Mouse (Mus musculus) adrenal gland, postnatal 36 days (tissue): ENCODE data around the gene Mlh3. TPM values are rescaled to one million over a fixed set of nuclear protein-coding genes. Genes with fewer than 3 reads are reported as not detected.

Experiments used
- DNase-seq, 2 experiments: peaks; one replicate each; pipeline ENCODE4 v3.0.0; 2021; ENCODE audit warnings: mixed read lengths in 1 of 2
- total RNA-seq, 2 experiments: library from RNA; stranded (reverse); gene quantifications; 2 replicates each; pipeline ENCODE4 v1.2.3; 2021

The Mlh3 gene
- total RNA-seq, 2 experiments from 2014 or later = 11.0 to 12.9 TPM

GRCm38 (mm10) chr12:85227227-85227626, 43.2 kb downstream of the Mlh3 start:
- DNase-seq = no peak

GRCm38 (mm10) chr12:85219905-85220290, 50.5 kb downstream of the Mlh3 start:
- peak; percentile 26 to 36 for DNase-seq

- peak; percentile 99 for DNase-seq
Measured at GRCm38 (mm10) chr12:85219236-85219904, 51.0 kb downstream of the Mlh3 start, which contains the start of gene Eif2b2. Gene Eif2b2 (plus strand): TSS chr12:85219481.

- DNase-seq = no peak
Measured at GRCm38 (mm10) chr12:85217733-85218310, 52.6 kb downstream of the Mlh3 start.

- DNase-seq = no peak
Measured at GRCm38 (mm10) chr12:85215031-85215430, 55.4 kb downstream of the Mlh3 start.

GRCm38 (mm10) chr12:85208687-85209199, 61.7 kb downstream of the Mlh3 start:
- no peak for DNase-seq

- DNase-seq = no peak
Measured at GRCm38 (mm10) chr12:85205425-85205824, 65.0 kb downstream of the Mlh3 start.

- DNase-seq = no peak
Measured at GRCm38 (mm10) chr12:85204105-85204504, 66.3 kb downstream of the Mlh3 start.

- no peak for DNase-seq
Measured at GRCm38 (mm10) chr12:85203699-85204098, 66.7 kb downstream of the Mlh3 start.

GRCm38 (mm10) chr12:85202191-85202590, 68.2 kb downstream of the Mlh3 start:
- DNase-seq = no peak

- DNase-seq = no peak
Measured at GRCm38 (mm10) chr12:85201830-85202147, 68.6 kb downstream of the Mlh3 start.

GRCm38 (mm10) chr12:85200929-85201829, 69.2 kb downstream of the Mlh3 start:
- no peak for DNase-seq

- DNase-seq = no peak
Measured at GRCm38 (mm10) chr12:85199954-85200353, 70.4 kb downstream of the Mlh3 start.

GRCm38 (mm10) chr12:85197936-85198335, 72.5 kb downstream of the Mlh3 start:
- DNase-seq = no peak

- no peak for DNase-seq
Measured at GRCm38 (mm10) chr12:85197371-85197770, 73.0 kb downstream of the Mlh3 start.

- no peak for DNase-seq
Measured at GRCm38 (mm10) chr12:85196191-85196590, 74.2 kb downstream of the Mlh3 start.

GRCm38 (mm10) chr12:85195086-85195485, 75.3 kb downstream of the Mlh3 start:
- DNase-seq = no peak

GRCm38 (mm10) chr12:85194623-85195018, 75.8 kb downstream of the Mlh3 start:
- peak; percentile 56 to 78 for DNase-seq

- no peak for DNase-seq
Measured at GRCm38 (mm10) chr12:85193923-85194622, 76.3 kb downstream of the Mlh3 start.

GRCm38 (mm10) chr12:85193146-85193545, 77.3 kb downstream of the Mlh3 start:
- DNase-seq = no peak

GRCm38 (mm10) chr12:85192461-85193108, 77.8 kb downstream of the Mlh3 start:
- DNase-seq = no peak

- no peak for DNase-seq
Measured at GRCm38 (mm10) chr12:85190290-85190689, 80.1 kb downstream of the Mlh3 start.
